Mouse (Mus musculus): ENCODE measurements around the gene Ncam2. TPM values are rescaled to one million over a fixed set of nuclear protein-coding genes. Genes with fewer than 3 reads are reported as not detected.

Gene Ncam2
- polyA plus RNA-seq, 1 experiment = 0.04 TPM

DNA sequence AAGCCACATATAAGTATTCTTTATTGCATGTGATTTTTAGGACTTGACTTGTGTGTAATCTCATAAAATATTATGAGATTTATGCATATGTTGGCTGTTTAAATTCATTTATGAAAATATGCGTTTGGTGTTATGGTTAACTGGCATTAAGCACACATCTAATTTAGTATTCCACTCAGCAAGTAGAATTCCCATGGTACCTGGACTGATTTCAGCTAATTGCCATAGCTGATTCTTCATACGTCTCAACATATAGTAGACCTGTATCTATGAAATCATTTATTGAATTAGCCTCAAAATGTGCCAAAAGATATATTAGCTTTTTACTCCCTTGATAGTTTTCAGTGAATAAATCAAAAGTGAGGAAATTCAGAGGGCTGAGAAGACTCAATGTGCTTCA, 302.1 kb downstream of the Ncam2 start:
- H3K9me3 ChIP-seq = no peaks in the 10 kb centered on the region
- no peaks in the 10 kb centered on the region for H3K27me3 ChIP-seq (replicated peaks)
- no peak overlapping the region for H3K4me3 ChIP-seq (replicated peaks)
- no peaks in the 10 kb centered on the region for H3K36me3 ChIP-seq (replicated peaks; ENCODE audit: low read length)
- TF ChIP-seq GATA1 (IDR thresholded peaks at IDR 0.05; ENCODE audit: borderline replicate concordance, low read length) (no peak), FLI1 (IDR thresholded peaks at IDR 0.05; ENCODE audit: low read length) (no peak)
- no peaks in the 10 kb centered on the region for H3K4me1 ChIP-seq

DNA sequence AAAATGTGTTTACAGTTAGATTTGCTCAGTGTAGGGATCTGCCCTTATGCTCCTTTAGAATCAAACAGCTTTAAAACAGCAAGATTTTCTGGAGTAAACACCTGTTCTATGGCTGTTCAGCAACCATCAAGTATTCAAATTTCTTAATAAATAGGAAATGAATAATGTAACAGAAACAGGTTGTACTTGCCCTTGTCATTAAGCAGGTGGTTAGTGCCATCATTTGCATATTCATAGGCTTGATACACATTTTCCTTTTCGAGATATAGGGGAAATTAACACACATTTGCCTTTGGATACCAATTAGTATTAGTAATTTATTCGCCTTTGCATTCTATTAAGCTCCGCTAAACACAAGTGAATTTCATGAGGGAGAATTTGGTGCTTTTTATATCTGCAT, 335.7 kb downstream of the Ncam2 start:
- no peaks in the 10 kb centered on the region for H3K4me1 ChIP-seq
- no peaks in the 10 kb centered on the region for H3K36me3 ChIP-seq (replicated peaks; ENCODE audit: low read length)
- no peaks in the 10 kb centered on the region for H3K27me3 ChIP-seq (replicated peaks)
- H3K4me3 ChIP-seq (replicated peaks) = no peak overlapping the region
- H3K9me3 ChIP-seq = no peaks in the 10 kb centered on the region
- TF ChIP-seq FLI1 (IDR thresholded peaks at IDR 0.05; ENCODE audit: low read length) = no peak
- no peak for TF ChIP-seq GATA1 (IDR thresholded peaks at IDR 0.05; ENCODE audit: borderline replicate concordance, low read length)

DNA sequence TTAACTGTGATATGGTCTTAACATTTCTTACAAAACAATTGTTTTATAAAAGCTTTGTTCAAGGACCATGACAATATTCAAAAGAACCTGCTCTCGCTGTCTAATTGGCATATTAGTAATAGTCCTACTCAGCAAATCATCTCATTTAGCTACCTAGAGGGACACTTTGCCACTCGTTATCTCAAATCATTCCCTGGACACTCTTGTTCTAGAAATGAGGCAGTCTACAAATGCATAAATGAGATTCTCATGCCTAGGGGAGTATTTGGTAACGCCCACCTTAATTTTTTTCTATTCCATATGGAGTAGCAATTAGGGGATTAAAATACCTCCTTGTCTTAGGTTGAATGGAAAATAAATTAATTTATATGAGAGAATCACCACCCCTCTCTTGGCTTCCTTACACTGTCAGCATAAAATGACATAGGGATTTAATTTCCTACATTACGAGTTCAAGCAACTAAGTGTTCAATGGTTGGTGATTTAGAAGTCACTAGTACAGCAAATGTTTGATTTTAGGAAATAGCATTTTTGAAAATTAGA, 387.1 kb downstream of the Ncam2 start:
- no peaks in the 10 kb centered on the region for H3K9me3 ChIP-seq
- H3K36me3 ChIP-seq (replicated peaks; ENCODE audit: low read length) = no peaks in the 10 kb centered on the region
- no peaks in the 10 kb centered on the region for H3K4me1 ChIP-seq
- no peaks in the 10 kb centered on the region for H3K27me3 ChIP-seq (replicated peaks)
- H3K4me3 ChIP-seq (replicated peaks) = no peak overlapping the region
- no peak for TF ChIP-seq FLI1 (IDR thresholded peaks at IDR 0.05; ENCODE audit: low read length)
- no peak for TF ChIP-seq GATA1 (IDR thresholded peaks at IDR 0.05; ENCODE audit: borderline replicate concordance, low read length)

DNA sequence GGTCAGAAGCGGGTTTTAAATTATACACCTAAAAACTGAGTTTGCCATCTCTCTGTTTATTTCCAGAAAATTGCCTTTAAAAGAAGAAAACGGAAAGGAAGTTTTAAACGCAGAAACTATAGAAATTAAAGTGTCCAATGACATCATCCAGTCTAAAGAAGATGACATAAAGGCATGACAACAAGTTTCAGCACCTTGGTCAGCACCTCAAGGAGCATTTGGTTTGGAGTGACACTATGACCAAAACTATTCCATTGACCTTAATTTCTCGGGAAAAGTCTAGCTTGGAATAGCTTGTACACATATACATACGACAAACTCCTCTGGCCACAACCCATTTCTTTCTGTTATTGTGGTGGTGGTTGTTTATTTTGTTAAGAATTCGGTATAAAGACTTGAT, 422.8 kb downstream of the Ncam2 start:
- Histone ChIP-seq H3K36me3 (replicated peaks; ENCODE audit: low read length) (no peaks in the 10 kb centered on the region), H3K27me3 (replicated peaks) (no peaks in the 10 kb centered on the region), H3K4me3 (replicated peaks) (no peak overlapping the region), H3K9me3 (no peaks in the 10 kb centered on the region), H3K4me1 (no peaks in the 10 kb centered on the region)
- TF ChIP-seq FLI1 (IDR thresholded peaks at IDR 0.05; ENCODE audit: low read length) = no peak

DNA sequence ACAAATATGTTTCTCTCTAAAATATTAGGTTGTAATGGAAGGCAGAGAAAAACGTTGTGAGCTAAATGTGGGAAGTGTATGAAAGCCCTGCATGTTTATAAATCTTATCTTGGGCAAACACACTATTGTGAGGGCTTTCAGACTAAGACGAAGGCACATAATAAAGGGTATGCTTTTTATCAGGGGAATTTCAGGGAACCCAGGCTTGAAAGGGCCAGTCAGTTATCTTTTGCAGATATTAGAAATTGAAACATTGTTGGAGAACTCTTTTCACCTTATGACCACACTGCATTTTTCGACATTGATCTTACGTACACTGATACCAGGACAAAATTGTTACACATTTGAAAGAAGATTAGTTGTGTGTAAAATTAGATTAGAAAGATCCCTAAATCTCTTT, 423.3 kb downstream of the Ncam2 start:
- TF ChIP-seq GATA1 (IDR thresholded peaks at IDR 0.05; ENCODE audit: borderline replicate concordance, low read length) (no peak), FLI1 (IDR thresholded peaks at IDR 0.05; ENCODE audit: low read length) (no peak)
- H3K4me1 ChIP-seq = no peaks in the 10 kb centered on the region
- no peaks in the 10 kb centered on the region for H3K9me3 ChIP-seq
- no peaks in the 10 kb centered on the region for H3K36me3 ChIP-seq (replicated peaks; ENCODE audit: low read length)
- H3K27me3 ChIP-seq (replicated peaks) = no peaks in the 10 kb centered on the region
- H3K4me3 ChIP-seq (replicated peaks) = no peak overlapping the region

DNA sequence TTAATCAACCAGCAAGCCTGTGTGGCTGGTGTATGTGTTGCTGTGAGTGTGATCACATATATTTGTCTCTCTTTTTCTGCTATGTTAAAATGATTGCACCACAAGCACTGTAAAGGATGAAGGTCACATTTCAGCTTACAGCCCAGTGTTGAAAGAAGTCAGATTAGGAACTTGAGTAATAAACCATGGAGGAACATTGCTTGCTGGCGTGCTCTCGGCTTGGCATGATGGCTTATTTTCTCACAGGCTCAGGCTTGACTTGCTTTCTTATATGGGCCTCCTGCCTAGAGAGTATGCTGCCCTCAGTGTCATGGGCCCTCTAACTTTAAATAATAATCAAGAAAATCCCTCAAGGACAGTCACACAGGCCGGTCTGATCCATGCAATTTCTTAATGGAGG, 449.8 kb downstream of the Ncam2 start:
- H3K27me3 ChIP-seq (replicated peaks) = no peaks in the 10 kb centered on the region
- no peaks in the 10 kb centered on the region for H3K9me3 ChIP-seq
- no peak overlapping the region for H3K4me3 ChIP-seq (replicated peaks)
- TF ChIP-seq GATA1 (IDR thresholded peaks at IDR 0.05; ENCODE audit: borderline replicate concordance, low read length) (no peak), FLI1 (IDR thresholded peaks at IDR 0.05; ENCODE audit: low read length) (no peak)
- no peaks in the 10 kb centered on the region for H3K4me1 ChIP-seq
- H3K36me3 ChIP-seq (replicated peaks; ENCODE audit: low read length) = no peaks in the 10 kb centered on the region

DNA sequence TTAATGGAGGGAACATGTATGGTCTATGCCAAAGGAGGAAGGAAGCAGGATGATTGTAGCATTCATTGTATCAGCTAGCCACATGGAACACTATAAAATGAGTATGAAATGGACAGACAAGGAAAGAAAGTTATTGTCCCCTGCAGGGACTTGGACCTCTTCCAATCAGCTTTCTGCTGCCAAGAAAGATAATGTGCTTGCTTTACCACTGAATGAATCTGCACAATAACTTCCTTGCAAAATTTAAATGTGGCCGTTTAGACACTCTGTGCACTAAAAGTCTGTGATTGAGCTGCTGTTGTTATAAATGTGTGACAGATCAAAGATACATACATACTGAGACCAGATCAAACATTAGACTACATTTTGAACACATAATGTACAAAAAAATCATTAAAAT, 451.1 kb downstream of the Ncam2 start:
- TF ChIP-seq FLI1 (IDR thresholded peaks at IDR 0.05; ENCODE audit: low read length) = no peak
- TF ChIP-seq GATA1 (IDR thresholded peaks at IDR 0.05; ENCODE audit: borderline replicate concordance, low read length) = no peak
- Histone ChIP-seq H3K27me3 (replicated peaks) (no peaks in the 10 kb centered on the region), H3K36me3 (replicated peaks; ENCODE audit: low read length) (no peaks in the 10 kb centered on the region), H3K4me1 (no peaks in the 10 kb centered on the region), H3K9me3 (no peaks in the 10 kb centered on the region), H3K4me3 (replicated peaks) (no peak overlapping the region)

DNA sequence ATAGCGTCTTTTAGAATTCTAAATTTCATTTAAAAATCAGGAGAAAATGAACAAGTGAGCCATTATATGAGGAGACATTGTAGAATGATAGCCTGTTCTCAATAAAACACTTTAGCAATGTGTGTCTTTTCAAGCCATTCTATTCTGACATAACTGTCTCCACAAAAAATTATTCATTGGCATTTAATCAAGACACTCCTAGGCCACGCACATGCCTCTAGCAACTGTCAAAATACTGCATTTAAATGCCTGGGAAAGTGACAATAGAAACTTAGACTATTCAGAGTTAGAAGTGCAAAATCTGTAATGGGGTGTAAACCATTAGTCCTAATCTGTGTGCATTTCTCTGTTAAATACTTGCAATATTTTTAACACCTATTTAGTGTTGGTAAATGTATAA, 456.1 kb downstream of the Ncam2 start:
- TF ChIP-seq GATA1 (IDR thresholded peaks at IDR 0.05; ENCODE audit: borderline replicate concordance, low read length) (no peak), FLI1 (IDR thresholded peaks at IDR 0.05; ENCODE audit: low read length) (no peak)
- Histone ChIP-seq H3K36me3 (replicated peaks; ENCODE audit: low read length) (no peaks in the 10 kb centered on the region), H3K4me1 (no peaks in the 10 kb centered on the region), H3K4me3 (replicated peaks) (no peak overlapping the region), H3K9me3 (no peaks in the 10 kb centered on the region), H3K27me3 (replicated peaks) (no peaks in the 10 kb centered on the region)

DNA sequence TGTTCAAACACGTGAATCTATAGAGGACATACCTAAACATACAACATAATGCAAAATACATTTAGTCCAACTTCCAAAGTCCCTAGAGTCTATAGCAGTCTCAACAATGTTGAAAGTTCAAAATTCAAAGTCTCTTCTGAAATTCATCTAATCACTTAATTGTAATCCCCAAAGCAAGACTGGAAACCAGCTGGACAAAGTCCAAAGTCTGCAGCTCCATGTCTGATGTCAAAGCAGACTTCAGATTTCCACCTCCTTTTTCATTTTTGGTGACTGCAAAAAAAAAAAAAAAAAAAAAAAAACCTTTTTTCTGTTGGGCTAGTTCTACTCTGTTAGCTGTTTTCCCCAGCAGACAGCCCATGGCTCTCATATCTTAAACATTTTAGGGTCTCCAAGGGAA, 473.4 kb downstream of the Ncam2 start:
- Histone ChIP-seq H3K4me3 (replicated peaks) (no peak overlapping the region), H3K36me3 (replicated peaks; ENCODE audit: low read length) (no peaks in the 10 kb centered on the region), H3K27me3 (replicated peaks) (no peaks in the 10 kb centered on the region), H3K9me3 (peaks cover 4% of the 10 kb centered on the region; the same call in 1 of the 2 replicates), H3K4me1 (no peaks in the 10 kb centered on the region)
- TF ChIP-seq FLI1 (IDR thresholded peaks at IDR 0.05; ENCODE audit: low read length) (no peak), GATA1 (IDR thresholded peaks at IDR 0.05; ENCODE audit: borderline replicate concordance, low read length) (no peak)

DNA sequence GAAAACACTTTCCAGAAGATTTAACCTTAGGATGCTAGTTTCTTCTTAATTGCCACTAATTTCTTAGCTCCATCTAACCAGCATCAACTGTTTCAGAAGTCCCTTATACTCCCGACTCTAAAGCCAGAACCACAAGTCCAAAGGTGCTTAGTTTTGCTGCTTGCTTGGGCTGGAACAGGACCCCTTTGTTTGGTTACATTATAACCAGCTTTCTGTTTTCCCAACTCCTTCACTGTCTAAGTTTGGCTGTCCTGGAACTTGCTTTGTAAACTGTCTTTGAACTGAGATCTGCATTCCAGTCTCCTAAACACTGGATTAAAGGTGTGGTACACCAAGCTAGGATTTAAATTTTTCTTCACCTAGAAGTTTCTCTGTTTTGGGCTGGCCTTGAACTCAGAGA, 475.0 kb downstream of the Ncam2 start:
- H3K36me3 ChIP-seq (replicated peaks; ENCODE audit: low read length) = no peaks in the 10 kb centered on the region
- no peak overlapping the region for H3K4me3 ChIP-seq (replicated peaks)
- H3K9me3 ChIP-seq = peaks cover 4% of the 10 kb centered on the region; the same call in 1 of the 2 replicates
- H3K27me3 ChIP-seq (replicated peaks) = no peaks in the 10 kb centered on the region
- no peak for TF ChIP-seq FLI1 (IDR thresholded peaks at IDR 0.05; ENCODE audit: low read length)
- no peak for TF ChIP-seq GATA1 (IDR thresholded peaks at IDR 0.05; ENCODE audit: borderline replicate concordance, low read length)
- H3K4me1 ChIP-seq = no peaks in the 10 kb centered on the region

Measured in megakaryocyte, embryonic 14.5 days (primary cell).